Mouse (Mus musculus) stomach, adult 2 months (tissue): ENCODE data around the gene Cd19. TPM values are rescaled to one million over a fixed set of nuclear protein-coding genes. Genes with fewer than 3 reads are reported as not detected.

Experiments used
- polyA plus RNA-seq: library from polyadenylated mRNA; depleted of rRNA; stranded (reverse); fragments of >200 nt; gene quantifications from 2 replicates; pipeline ENCODE4 v1.2.3, GENCODE M21; 2012; rRNA removed

Cd19 gene
- 0.05 and 0.10 TPM in 2 replicates for polyA plus RNA-seq

DNA sequence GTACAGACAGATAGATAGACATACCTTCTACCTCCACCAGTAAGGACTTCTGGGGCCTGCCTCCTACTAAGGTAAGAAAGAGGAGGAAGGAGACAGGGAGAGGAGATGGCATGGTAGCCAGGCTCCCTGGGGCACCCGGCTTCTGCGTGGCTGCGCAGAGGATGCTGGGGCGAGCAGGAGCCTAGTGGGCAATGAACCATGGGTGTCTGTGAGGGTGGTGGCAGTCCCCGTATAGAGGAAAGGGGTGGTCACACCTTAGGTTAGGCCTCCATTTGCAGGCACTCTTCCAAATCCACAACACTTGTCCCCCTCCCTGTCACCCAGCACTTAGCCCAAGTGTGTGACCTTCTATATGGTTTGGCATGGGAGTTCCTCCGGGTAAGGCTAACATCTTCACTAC is at the start of gene Cd19:
Gene Cd19 (minus strand): TSS at position 165 of the 400 bp plus-strand sequence.

DNA sequence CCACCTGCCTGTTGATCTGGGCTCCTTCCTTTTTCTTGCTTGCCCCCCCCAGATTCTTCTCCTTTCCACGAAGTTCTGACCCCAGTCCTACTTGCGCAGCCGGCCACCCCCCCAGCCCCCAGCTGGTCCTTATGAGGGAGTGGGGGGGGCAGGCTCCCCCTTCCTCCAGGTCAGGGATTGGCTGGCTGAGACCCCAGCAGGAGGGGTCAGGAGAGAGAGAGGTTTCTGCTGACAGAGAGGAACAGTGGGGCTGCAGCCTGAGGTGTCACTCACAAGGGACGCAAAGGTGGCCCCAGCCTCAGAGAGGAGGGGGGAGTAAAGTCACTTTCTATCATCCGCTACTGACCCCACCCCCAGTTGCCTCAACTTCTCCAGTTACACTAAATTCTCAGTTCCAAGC is 48.3 kb upstream of the Cd19 start, which contains the start of gene Atp2a1:
Gene Atp2a1 (minus strand): TSS at position 105 of the 400 bp plus-strand sequence.

DNA sequence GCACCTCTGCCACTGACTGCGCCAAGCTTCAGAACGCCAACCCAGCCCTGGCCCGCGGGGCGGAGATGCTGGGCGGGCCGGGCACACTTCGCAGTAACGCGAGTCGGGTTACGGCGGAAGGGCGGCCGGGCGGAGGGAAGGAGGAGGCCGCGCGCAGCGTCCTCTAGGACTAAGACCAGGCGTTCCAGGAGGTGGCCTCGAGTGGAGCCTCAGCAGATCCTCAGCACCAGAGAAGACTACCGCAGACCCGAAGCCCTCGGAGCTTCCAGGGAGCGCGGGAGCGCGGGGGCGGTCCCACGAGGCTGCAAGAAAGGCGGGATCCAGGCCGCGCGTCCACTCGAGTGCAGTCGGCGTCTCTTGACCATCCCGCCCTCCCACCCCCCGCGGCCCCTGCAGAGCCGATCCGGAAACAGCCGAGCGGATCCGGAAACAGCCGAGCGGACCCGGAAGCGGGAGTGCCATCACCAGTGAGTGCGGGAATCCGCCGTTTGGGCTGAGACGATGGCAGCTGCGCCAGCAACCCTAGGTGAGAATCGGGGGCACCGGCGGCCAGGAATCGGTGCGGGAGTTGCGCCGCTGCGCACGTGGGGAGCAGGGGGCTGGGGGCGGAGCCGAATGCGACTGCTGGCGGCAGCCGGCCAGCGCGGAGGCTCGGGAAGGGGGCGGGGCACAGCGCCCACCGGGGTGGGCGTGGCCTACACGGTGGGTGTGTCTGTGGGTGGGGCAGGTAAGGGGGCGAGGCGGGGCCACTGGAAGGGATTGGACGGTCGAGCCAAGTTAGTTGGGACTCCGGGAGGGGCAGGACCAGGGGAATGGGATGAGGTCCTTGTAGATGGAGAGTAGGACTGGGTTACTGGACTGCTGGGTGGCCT is 14.2 kb upstream of the Cd19 start, which contains the start of gene Rabep2:
Gene Rabep2 (plus strand): TSS at position 129 of the 872 bp plus-strand sequence.

DNA sequence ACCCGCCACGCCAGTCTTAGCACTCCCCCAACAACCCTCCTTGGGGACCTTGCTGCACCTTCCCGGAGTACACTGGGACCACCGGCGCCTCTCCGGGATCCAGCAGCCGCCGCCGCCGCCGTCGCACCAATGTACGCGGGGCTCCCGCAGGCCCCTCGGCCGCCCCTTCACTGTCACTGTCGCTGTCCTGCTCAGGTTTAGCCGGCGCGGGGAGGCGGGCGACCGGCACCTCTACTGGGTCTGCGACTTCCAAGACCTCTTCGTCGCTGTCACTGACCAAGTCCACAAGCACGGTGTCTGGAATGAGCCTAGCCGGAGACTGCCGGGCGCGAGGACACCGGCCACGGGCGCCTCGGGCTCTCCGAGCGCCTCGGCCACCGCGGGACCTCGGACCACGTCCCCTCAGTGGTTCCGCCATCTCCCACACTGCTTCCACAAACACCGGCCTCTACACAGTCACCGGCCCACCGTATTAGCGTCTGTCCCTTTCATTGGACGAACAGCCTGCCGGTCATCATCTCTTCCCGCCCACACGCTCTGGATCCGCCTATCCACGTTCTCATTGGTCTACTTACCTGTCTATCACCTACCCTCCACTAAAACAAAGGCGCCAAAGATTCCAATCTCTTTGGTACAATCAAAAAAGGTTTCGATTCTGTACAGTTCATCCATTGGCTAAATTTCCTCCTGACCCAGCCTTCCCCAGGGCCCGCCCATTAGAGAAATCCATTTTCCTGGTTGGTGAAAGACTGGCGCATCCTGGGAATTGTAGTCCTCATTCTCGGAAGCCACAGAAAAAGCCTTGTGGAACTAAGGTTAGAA is 18.2 kb downstream of the Cd19 start, which contains the start of gene Nfatc2ip:
Gene Nfatc2ip (minus strand): TSS at position 440 of the 822 bp plus-strand sequence.

DNA sequence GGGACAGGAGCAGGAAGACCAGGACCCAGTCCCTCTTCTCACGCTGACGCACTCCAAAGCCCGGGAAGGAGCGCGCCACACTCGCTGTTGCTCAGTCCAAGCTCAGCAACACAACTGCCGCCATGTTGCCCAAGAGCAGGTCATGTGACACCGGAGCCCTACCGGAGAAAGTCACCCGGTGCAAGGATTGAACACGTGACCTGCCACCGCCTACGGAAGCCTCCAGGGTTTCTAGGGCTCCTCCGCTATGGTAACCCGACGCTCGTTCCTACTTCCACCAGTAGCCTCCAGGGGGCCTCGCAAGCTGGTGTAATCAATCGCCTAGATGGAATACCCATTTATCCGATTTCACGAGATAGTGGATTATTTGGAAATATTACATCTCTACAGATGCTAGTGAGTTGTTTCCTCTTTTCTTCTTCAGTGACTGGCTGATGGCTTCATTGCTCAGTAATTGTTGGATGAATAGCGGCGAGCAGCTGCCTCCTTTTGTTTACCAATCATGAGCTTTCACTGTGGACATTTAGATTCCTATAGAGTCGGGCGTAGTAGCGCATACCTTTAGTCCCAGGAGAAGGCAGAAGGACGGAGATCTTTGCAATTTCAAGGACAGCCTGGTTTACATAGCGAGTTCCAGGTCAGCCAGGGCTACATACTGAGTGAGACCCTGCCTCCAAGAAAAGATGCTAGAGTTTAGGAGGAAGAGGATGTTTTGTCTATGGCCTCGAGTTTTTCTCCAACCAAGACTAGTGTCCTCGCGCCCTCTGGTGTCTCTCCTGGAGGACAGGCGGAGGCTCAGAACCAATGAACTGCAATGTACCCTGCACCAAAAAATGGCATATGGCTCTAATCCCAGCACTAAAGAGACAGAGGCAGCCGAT is 37.2 kb downstream of the Cd19 start, which contains the start of gene Spns1:
Gene Spns1 (minus strand): TSS at position 173 of the 881 bp plus-strand sequence.

DNA sequence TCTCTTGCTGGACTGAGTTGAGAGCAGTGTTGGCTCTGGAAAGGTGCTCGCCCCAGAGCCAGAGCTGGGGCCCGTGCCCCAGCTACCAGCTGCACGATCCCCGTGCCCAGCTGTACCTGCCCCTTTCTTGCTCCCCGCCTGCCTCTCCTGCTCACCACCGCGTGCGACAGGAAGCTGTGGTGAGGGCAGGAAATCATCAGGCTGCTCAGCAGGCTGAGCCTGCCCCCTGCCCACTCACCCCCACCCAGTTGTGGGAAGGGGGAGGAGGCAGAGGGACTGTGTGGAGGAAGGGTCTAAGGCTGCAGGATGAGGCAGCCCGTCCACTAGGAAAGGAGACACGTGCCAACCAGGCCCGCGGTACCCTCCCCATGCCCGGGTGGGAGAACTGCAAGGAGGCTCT is 45.3 kb downstream of the Cd19 start, which contains the start of gene Lat:
Gene Lat (minus strand): TSS at position 178 of the 400 bp plus-strand sequence.

Other genes with a start within 250 kb of the Cd19 start
- 87.8 and 92.4 TPM in 2 replicates for gene Xpo6, start 214.4 kb downstream of the Cd19 start, polyA plus RNA-seq
- gene Sbk1, start 142.3 kb downstream of the Cd19 start, polyA plus RNA-seq: 5.1 and 6.9 TPM in 2 replicates
- gene Lat, start 45.3 kb downstream of the Cd19 start, polyA plus RNA-seq: 1.6 and 3.5 TPM in 2 replicates
- 64.7 and 73.1 TPM in 2 replicates for gene Spns1, start 37.4 kb downstream of the Cd19 start, polyA plus RNA-seq
- gene Nfatc2ip, start 18.2 kb downstream of the Cd19 start, polyA plus RNA-seq: 1.9 and 2.5 TPM in 2 replicates
- gene Rabep2, start 13.9 kb upstream of the Cd19 start, polyA plus RNA-seq: 13.3 and 15.6 TPM in 2 replicates
- 49.4 and 66.2 TPM in 2 replicates for gene Atp2a1, start 48.2 kb upstream of the Cd19 start, polyA plus RNA-seq
- 28.7 and 30.8 TPM in 2 replicates for gene Sh2b1, start 60.5 kb upstream of the Cd19 start, polyA plus RNA-seq
- 70.6 and 75.3 TPM in 2 replicates for gene Tufm, start 72.5 kb upstream of the Cd19 start, polyA plus RNA-seq
- 134 and 161 TPM in 2 replicates for gene Atxn2l, start 88.5 kb upstream of the Cd19 start, polyA plus RNA-seq
- 57.5 and 61.4 TPM in 2 replicates for gene Eif3c, start 151.5 kb upstream of the Cd19 start, polyA plus RNA-seq
- gene Apobr, start 170.1 kb upstream of the Cd19 start, polyA plus RNA-seq: 1.5 and 3.4 TPM in 2 replicates
- gene Cln3, start 170.9 kb upstream of the Cd19 start, polyA plus RNA-seq: 36.6 and 38.8 TPM in 2 replicates
- gene Il27, start 180.1 kb upstream of the Cd19 start, polyA plus RNA-seq: 0.12 TPM in 1 of 2 replicates, not detected in the other
- gene Nupr1, start 216.0 kb upstream of the Cd19 start, polyA plus RNA-seq: 21.6 and 37.2 TPM in 2 replicates
- 35.5 and 43.7 TPM in 2 replicates for gene Sgf29, start 234.4 kb upstream of the Cd19 start, polyA plus RNA-seq